8 mouse cellular contexts compared by ENCODE assay signal in the genomic region with DNA sequence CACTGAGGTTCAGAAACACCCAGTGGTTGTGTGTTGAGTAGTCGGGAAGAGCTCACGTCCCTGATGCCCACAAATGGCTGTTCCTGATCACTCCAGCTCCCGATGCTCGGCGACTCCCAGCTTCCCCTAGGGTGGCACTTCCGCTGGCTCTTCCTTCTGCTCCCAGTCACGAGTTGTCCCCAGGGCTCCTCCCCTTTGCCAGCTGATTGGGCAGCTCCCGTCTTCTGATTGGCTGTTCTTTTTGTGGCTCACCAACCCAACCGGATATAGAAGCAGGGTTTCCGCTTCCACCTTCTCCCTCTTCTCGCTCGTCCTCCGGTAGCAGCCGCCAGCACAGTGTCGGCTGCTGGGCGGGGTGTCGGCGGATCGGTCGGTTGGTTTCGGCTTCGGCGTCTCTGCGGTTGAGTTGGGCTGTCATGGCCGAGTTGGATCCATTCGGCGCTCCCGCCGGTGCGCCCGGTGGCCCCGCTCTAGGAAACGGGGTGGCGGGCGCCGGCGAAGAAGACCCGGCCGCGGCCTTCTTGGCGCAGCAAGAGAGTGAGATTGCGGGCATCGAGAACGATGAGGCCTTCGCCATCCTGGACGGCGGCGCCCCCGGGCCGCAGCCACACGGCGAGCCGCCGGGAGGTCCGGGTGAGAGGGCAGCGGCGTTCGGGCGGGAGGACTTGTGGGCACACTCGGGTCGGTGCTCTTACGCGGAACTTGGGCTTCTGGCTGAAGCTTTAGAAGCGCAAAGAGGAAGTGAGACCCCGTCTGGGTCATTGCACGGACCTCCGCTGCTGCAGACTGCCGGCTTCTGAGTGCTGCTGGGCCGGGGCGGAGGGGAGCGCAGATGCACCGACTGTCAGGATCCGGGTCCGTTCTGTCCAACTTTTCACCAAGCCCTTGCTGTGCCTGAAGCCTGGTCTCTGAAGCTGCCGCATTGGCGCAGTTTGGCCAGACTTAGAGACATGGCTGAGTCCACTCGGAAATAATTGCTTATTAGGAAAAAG. TPM values are rescaled to one million over a fixed set of nuclear protein-coding genes. Genes with fewer than 3 reads are reported as not detected.
DNase-seq lines count a peak whose midpoint lies in the region; ATAC-seq lines count a peak whose summit lies in the region.

No protein-coding gene starts in this region.

- peak; percentile 99 for ATAC-seq in hindbrain, embryonic 15.5 days (ENCODE audit: low FRiP score, low read depth)

- no peaks in the 10 kb centered on the region for H3K9me3 ChIP-seq in hindbrain, embryonic 15.5 days

- H3K9ac ChIP-seq in hindbrain, embryonic 15.5 days, result peak overlapping the region; percentile 96

- peak overlapping the region; percentile 98 for H3K4me2 ChIP-seq in hindbrain, embryonic 15.5 days

- no peaks in the 10 kb centered on the region for H3K36me3 ChIP-seq in hindbrain, embryonic 15.5 days

- peak overlapping the region; percentile 88 for H3K4me3 ChIP-seq in hindbrain, embryonic 15.5 days

- under 1% methylated on average over 77 of the region's 77 CpGs for WGBS in hindbrain, embryonic 15.5 days

- peaks cover 35% of the 10 kb centered on the region for H3K4me1 ChIP-seq in hindbrain, embryonic 15.5 days (replicated peaks)

- H3K27ac ChIP-seq in hindbrain, embryonic 15.5 days (replicated peaks), result peak overlapping the region; percentile 88

- no peaks in the 10 kb centered on the region for H3K27me3 ChIP-seq in hindbrain, embryonic 15.5 days

- peak; percentile 99 for DNase-seq in R1 (ENCODE audit: low read depth, low spot score)
- DNase-seq in cerebellum, postnatal 25 days, result peak; percentile 92 to 94
- DNase-seq in frontal cortex, postnatal 25 days (ENCODE audit: low spot score in 2 of 2), result peak; percentile 80 to 88
- peak; percentile 96 for DNase-seq in left cerebral cortex, adult 11 months (ENCODE audit: low spot score)
- DNase-seq in lung, postnatal 4 days, result peak; percentile 93 to 96
- peak; percentile 89 for DNase-seq in retina, postnatal 7 days (ENCODE audit: low read depth, low spot score)
- peak; percentile 67 for DNase-seq in urinary bladder, adult 2 months (ENCODE audit: low spot score)

RNA-seq across cellular contexts. Expression of gene Clta, which starts 8.4 kb away (rescaled TPM):
- polyA plus RNA-seq in hindbrain, embryonic 15.5 days (2015; fragmentation: Nextera tagmentation; extraction: Ambion mirVana), result 342 and 343 TPM in 2 replicates
- polyA plus RNA-seq in urinary bladder, adult 2 months (2012; rRNA removed), result 300 and 319 TPM in 2 replicates

RNA-seq across cellular contexts. Expression of gene Ccin, which starts 29.4 kb away (rescaled TPM):
- not detected in 2 replicates for polyA plus RNA-seq in hindbrain, embryonic 15.5 days (2015; fragmentation: Nextera tagmentation; extraction: Ambion mirVana)
- 0.04 and 0.07 TPM in 2 replicates for polyA plus RNA-seq in urinary bladder, adult 2 months (2012; rRNA removed)

RNA-seq across cellular contexts. Expression of gene Glipr2, which starts 55.5 kb away (rescaled TPM):
- polyA plus RNA-seq in hindbrain, embryonic 15.5 days (2015; fragmentation: Nextera tagmentation; extraction: Ambion mirVana), result 35.2 and 38.8 TPM in 2 replicates
- 24.2 and 24.7 TPM in 2 replicates for polyA plus RNA-seq in urinary bladder, adult 2 months (2012; rRNA removed)

Comparison
In these comparisons a context has a peak if more than half of its experiments do, and no peak if none do; other contexts are left out.
1. Peak in every context shown above with its lines: DNase-seq, ATAC-seq, H3K4me3 ChIP-seq and H3K27ac ChIP-seq.